Mouse (Mus musculus) embryonic facial prominence, embryonic 10.5 days (tissue): Measurements from ENCODE around the gene F830045P16Rik. TPM values are rescaled to one million over a fixed set of nuclear protein-coding genes. Genes with fewer than 3 reads are reported as not detected.

ENCODE experiments used
- DNase-seq: peaks from one replicate; pipeline ENCODE4 v3.0.0-alpha.2; 2017; ENCODE audit warnings: low spot score
- H3K27ac ChIP-seq: fragments of 300-500 bp; sonication (generic); replicated peaks from 2 replicates; pipeline ENCODE4 v1.5.1; 2016; ENCODE audit warnings: mild to moderate bottlenecking
- H3K27me3 ChIP-seq: fragments of 300-500 bp; sonication (generic); replicated peaks from 2 replicates; pipeline ENCODE4 v1.6.1; 2016; ENCODE audit warnings: low read depth, mild to moderate bottlenecking; ENCODE audit not compliant: poor library complexity, severe bottlenecking
- H3K36me3 ChIP-seq: fragments of 300-500 bp; sonication (generic); replicated peaks from 2 replicates; pipeline ENCODE4 v1.6.1; 2016; ENCODE audit warnings: mild to moderate bottlenecking, moderate library complexity
- H3K4me1 ChIP-seq: fragments of 300-500 bp; sonication (generic); 2 replicates; pipeline ENCODE4 v1.6.1; 2016
- H3K4me3 ChIP-seq: fragments of 300-500 bp; sonication (generic); 2 replicates; pipeline ENCODE4 v1.5.1; 2016; ENCODE audit warnings: mild to moderate bottlenecking, moderate library complexity
- H3K9me3 ChIP-seq: fragments of 300-500 bp; sonication (generic); 2 replicates; pipeline ENCODE4 v1.6.1; 2016; ENCODE audit warnings: mild to moderate bottlenecking
- WGBS: fragments of 180-500 bp; shearing (Covaris S2); methylation state at CpG from one replicate; pipeline ENCODE4 v1.1.7; 2016; 5-methylcytosine and 5-hydroxymethylcytosine counted together
- polyA plus RNA-seq: library from polyadenylated mRNA; unstranded; fragments of >200 nt; fragmentation: Nextera tagmentation; extraction: Ambion mirVana; gene quantifications from 2 replicates; pipeline ENCODE4 v1.2.1, GENCODE M21; 2016

Gene F830045P16Rik
- polyA plus RNA-seq, 1 experiment from 2014 or later = not detected

- Histone ChIP-seq H3K4me3 (no peak overlapping the region), H3K36me3 (no peaks in the 10 kb centered on the region), H3K27me3 (no peaks in the 10 kb centered on the region), H3K9me3 (no peaks in the 10 kb centered on the region), H3K4me1 (peaks cover 11% of the 10 kb centered on the region), H3K27ac (no peak overlapping the region)
- WGBS = 71% methylated on average over 5 of the region's 5 CpGs
- DNase-seq = no peak
Measured at GRCm38 (mm10) chr2:129563944-129564709, 27.7 kb upstream of the F830045P16Rik start.

GRCm38 (mm10) chr2:129561796-129562195 lies 25.4 kb upstream of the F830045P16Rik start:
- Histone ChIP-seq H3K4me3 (no peak overlapping the region), H3K27me3 (no peaks in the 10 kb centered on the region), H3K36me3 (no peaks in the 10 kb centered on the region), H3K9me3 (no peaks in the 10 kb centered on the region), H3K27ac (no peak overlapping the region), H3K4me1 (peaks cover 22% of the 10 kb centered on the region)
- DNase-seq = no peak
- WGBS = 81% methylated on average over 3 of the region's 3 CpGs

GRCm38 (mm10) chr2:129558875-129559219 lies 22.4 kb upstream of the F830045P16Rik start:
- H3K27ac ChIP-seq = no peak overlapping the region
- DNase-seq = no peak
- no peak overlapping the region for H3K4me3 ChIP-seq
- H3K9me3 ChIP-seq = no peaks in the 10 kb centered on the region
- H3K4me1 ChIP-seq = peaks cover 20% of the 10 kb centered on the region
- no peaks in the 10 kb centered on the region for H3K27me3 ChIP-seq
- H3K36me3 ChIP-seq = no peaks in the 10 kb centered on the region
- WGBS = 72% methylated on average over 3 of the region's 3 CpGs

GRCm38 (mm10) chr2:129558008-129558874 lies 21.8 kb upstream of the F830045P16Rik start:
- Histone ChIP-seq H3K4me3 (no peak overlapping the region), H3K4me1 (peaks cover 14% of the 10 kb centered on the region), H3K36me3 (no peaks in the 10 kb centered on the region), H3K9me3 (no peaks in the 10 kb centered on the region), H3K27me3 (no peaks in the 10 kb centered on the region), H3K27ac (no peak overlapping the region)
- no peak for DNase-seq
- WGBS = 62% methylated on average over 12 of the region's 12 CpGs

- Histone ChIP-seq H3K9me3 (no peaks in the 10 kb centered on the region), H3K27me3 (no peaks in the 10 kb centered on the region), H3K36me3 (no peaks in the 10 kb centered on the region), H3K4me3 (no peak overlapping the region), H3K27ac (no peak overlapping the region), H3K4me1 (peaks cover 13% of the 10 kb centered on the region)
- WGBS = 73% methylated on average over 6 of the region's 6 CpGs
- no peak for DNase-seq
Measured at GRCm38 (mm10) chr2:129556081-129556480, 19.7 kb upstream of the F830045P16Rik start.

- 66% methylated on average over 2 of the region's 2 CpGs for WGBS
- H3K4me1 ChIP-seq = 0 out of 2 replicates have a peak, but pooled peaks cover 7% of the 10 kb centered on the region
- H3K9me3 ChIP-seq = no peaks in the 10 kb centered on the region
- H3K27ac ChIP-seq = no peak overlapping the region
- no peaks in the 10 kb centered on the region for H3K27me3 ChIP-seq
- DNase-seq = no peak
- H3K4me3 ChIP-seq = no peak overlapping the region
- H3K36me3 ChIP-seq = no peaks in the 10 kb centered on the region
Measured at GRCm38 (mm10) chr2:129550781-129551180, 14.4 kb upstream of the F830045P16Rik start.

- 77% methylated on average over 9 of the region's 9 CpGs for WGBS
- Histone ChIP-seq H3K4me3 (no peak overlapping the region), H3K27ac (no peak overlapping the region), H3K36me3 (no peaks in the 10 kb centered on the region), H3K4me1 (0 out of 2 replicates have a peak, but pooled peaks cover 11% of the 10 kb centered on the region), H3K27me3 (no peaks in the 10 kb centered on the region), H3K9me3 (no peaks in the 10 kb centered on the region)
- DNase-seq = no peak
Measured at GRCm38 (mm10) chr2:129549537-129550135, 13.2 kb upstream of the F830045P16Rik start.

GRCm38 (mm10) chr2:129546772-129547171 lies 10.4 kb upstream of the F830045P16Rik start:
- H3K4me1 ChIP-seq = peaks cover 15% of the 10 kb centered on the region; the same call in 1 of the 2 replicates
- no peaks in the 10 kb centered on the region for H3K36me3 ChIP-seq
- no peak for DNase-seq
- H3K4me3 ChIP-seq = no peak overlapping the region
- no peaks in the 10 kb centered on the region for H3K9me3 ChIP-seq
- 79% methylated on average over 3 of the region's 3 CpGs for whole genome bisulfite sequencing
- H3K27me3 ChIP-seq = no peaks in the 10 kb centered on the region
- H3K27ac ChIP-seq = no peak overlapping the region

GRCm38 (mm10) chr2:129545596-129545995 lies 9.2 kb upstream of the F830045P16Rik start:
- no peak overlapping the region for H3K4me3 ChIP-seq
- H3K27me3 ChIP-seq = no peaks in the 10 kb centered on the region
- H3K27ac ChIP-seq = no peak overlapping the region
- H3K4me1 ChIP-seq = peaks cover 15% of the 10 kb centered on the region; the same call in 1 of the 2 replicates
- WGBS = 85% methylated on average over 7 of the region's 7 CpGs
- H3K36me3 ChIP-seq = no peaks in the 10 kb centered on the region
- no peaks in the 10 kb centered on the region for H3K9me3 ChIP-seq
- no peak for DNase-seq

- Histone ChIP-seq H3K27ac (no peak overlapping the region), H3K27me3 (no peaks in the 10 kb centered on the region)
- no peak for DNase-seq
Measured at GRCm38 (mm10) chr2:129544919-129545318, 8.5 kb upstream of the F830045P16Rik start.

GRCm38 (mm10) chr2:129544448-129544847 lies 8.0 kb upstream of the F830045P16Rik start:
- Histone ChIP-seq H3K27me3 (no peaks in the 10 kb centered on the region), H3K4me1 (peaks cover 12% of the 10 kb centered on the region), H3K4me3 (no peak overlapping the region), H3K9me3 (no peaks in the 10 kb centered on the region), H3K36me3 (no peaks in the 10 kb centered on the region), H3K27ac (no peak overlapping the region)
- no peak for DNase-seq
- 44% methylated on average over 4 of the region's 4 CpGs for WGBS

More at GRCm38 (mm10) chr2:129544919-129545318, 8.5 kb upstream of the F830045P16Rik start:
- Histone ChIP-seq H3K4me3 (no peak overlapping the region), H3K9me3 (no peaks in the 10 kb centered on the region), H3K4me1 (peaks cover 15% of the 10 kb centered on the region), H3K36me3 (no peaks in the 10 kb centered on the region)
- 76% methylated on average over 3 of the region's 3 CpGs for WGBS

GRCm38 (mm10) chr2:129540036-129540435 lies 3.6 kb upstream of the F830045P16Rik start:
- WGBS = 89% methylated on average over 3 of the region's 3 CpGs
- Histone ChIP-seq H3K27me3 (no peaks in the 10 kb centered on the region), H3K9me3 (no peaks in the 10 kb centered on the region), H3K4me3 (no peak overlapping the region), H3K4me1 (peaks cover 38% of the 10 kb centered on the region), H3K36me3 (no peaks in the 10 kb centered on the region), H3K27ac (no peak overlapping the region)
- DNase-seq = no peak
